Mouse (Mus musculus): ENCODE data around the gene 6030452D12Rik.

DNA sequence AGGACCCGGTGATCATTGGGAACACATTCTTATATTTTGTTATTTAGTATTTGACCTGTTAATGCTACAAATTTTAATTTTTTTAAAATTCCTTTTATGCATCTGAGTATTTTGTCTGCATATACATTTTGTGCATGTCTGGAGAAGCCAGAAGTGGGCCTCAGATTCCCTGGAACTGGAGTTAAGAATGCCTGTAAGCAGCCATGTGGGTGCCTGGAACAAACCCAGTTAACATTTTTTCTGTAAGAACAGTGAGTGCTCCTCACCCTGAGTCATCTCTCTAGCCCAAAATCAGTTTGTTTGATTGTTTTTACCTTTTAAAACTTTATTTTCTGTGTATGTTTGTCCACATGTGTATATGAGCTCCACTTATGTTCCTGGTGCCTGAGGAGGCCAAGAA is 5.8 kb downstream of the 6030452D12Rik start:
- TF ChIP-seq POLR2A (IDR thresholded peaks at IDR 0.05; ENCODE audit: low read depth, low read length) (no peak), EP300 (IDR thresholded peaks at IDR 0.05; ENCODE audit: low read length) (no peak), MEF2A (IDR thresholded peaks at IDR 0.05; ENCODE audit: borderline replicate concordance, low read depth, low read length) (no peak), ZNF384 (IDR thresholded peaks at IDR 0.05; ENCODE audit: low read depth, low read length) (no peak), RAD21 (IDR thresholded peaks at IDR 0.05; ENCODE audit: low read depth, low read length) (no peak), CTCF (conservative IDR thresholded peaks at IDR 0.05 in 1 of 2, IDR thresholded peaks at IDR 0.05 in 1 of 2; ENCODE audit: low read depth in 2 of 2, low read length in 2 of 2) (no peak), MXI1 (IDR thresholded peaks at IDR 0.05; ENCODE audit: low read depth, low read length) (no peak), HCFC1 (IDR thresholded peaks at IDR 0.05; ENCODE audit: low read depth, low read length) (no peak)
